Mouse (Mus musculus) embryonic fibroblast, embryonic 13.5 days (primary cell): ENCODE results near the gene Nrm.

ENCODE experiments used
- CTCF ChIP-seq: IDR thresholded peaks from 2 replicates; pipeline ENCODE4 v1.5.1; 2011; ENCODE audit warnings: mild to moderate bottlenecking, control low read depth, low read length, moderate library complexity, borderline replicate concordance; ENCODE audit not compliant: insufficient read depth
- POLR2A ChIP-seq: IDR thresholded peaks from 2 replicates; pipeline ENCODE4 v1.6.1; 2011; ENCODE audit warnings: low read depth, mild to moderate bottlenecking, control low read depth, low read length, moderate library complexity

DNA sequence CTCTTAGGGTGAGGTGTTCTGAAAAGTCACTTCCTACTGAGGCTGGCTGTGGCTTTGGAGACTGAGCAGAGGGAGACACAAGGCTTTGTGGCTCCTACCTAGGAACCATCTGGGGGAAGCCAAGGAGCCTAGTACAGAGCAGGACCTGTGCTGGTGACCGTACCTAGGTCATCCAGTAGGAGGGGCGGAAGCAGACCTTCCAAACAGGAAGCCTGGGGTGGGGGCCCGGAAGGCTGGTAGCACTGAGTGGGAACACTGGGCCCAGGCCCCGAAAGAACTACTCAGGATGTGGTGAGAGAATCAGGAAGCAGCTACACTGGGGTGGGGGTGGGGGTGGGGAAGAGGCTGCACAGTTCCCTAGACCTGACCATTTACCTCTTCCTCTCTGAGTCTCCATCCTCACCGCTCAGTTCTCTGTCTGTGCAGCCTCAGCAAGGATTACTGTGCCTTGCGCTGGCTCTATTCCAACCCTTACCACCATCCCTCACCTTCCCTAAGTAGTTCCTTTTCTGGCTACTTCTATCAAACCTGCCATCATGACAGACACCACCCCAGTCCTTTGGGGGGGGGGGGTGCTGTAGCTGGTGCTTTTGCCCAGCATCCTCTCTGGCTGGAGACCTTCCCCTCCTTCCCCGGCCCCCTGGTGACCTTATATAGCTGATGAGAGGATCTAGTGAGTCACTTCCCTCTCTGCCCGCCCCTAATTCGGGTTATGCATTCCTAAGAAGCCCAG, 9.2 kb downstream of the Nrm start:
- TF ChIP-seq POLR2A (peak; percentile 49), CTCF (no peak)
